Mouse (Mus musculus) kidney, embryonic 16.5 days (tissue): ENCODE results near the gene Dpy19l2. TPM values are rescaled to one million over a fixed set of nuclear protein-coding genes. Genes with fewer than 3 reads are reported as not detected.

Experiments
- ATAC-seq: fragments of 200-750 bp; cut with Nextera tagmentation; 2 replicates; pipeline ENCODE4 v1.8.0; 2017; ENCODE audit warnings: moderate TSS enrichment; ENCODE audit not compliant: low FRiP score, low TSS enrichment
- H3K27ac ChIP-seq: fragments of 300-500 bp; sonication (generic); 2 replicates; pipeline ENCODE4 v1.5.1; 2014; ENCODE audit warnings: low read length
- H3K27me3 ChIP-seq: fragments of 300-500 bp; sonication (generic); 2 replicates; pipeline ENCODE4 v1.6.1; 2014; ENCODE audit warnings: low read length, control low read depth, mixed read lengths; ENCODE audit not compliant: insufficient read depth
- H3K36me3 ChIP-seq: fragments of 300-500 bp; sonication (generic); 2 replicates; pipeline ENCODE4 v1.6.1; 2014; ENCODE audit warnings: low read length, control low read depth, mixed read lengths; ENCODE audit not compliant: insufficient read depth
- H3K4me1 ChIP-seq: fragments of 300-500 bp; sonication (generic); 2 replicates; pipeline ENCODE4 v1.6.1; 2014; ENCODE audit warnings: low read length, control low read depth, mixed read lengths; ENCODE audit not compliant: insufficient read depth
- H3K4me2 ChIP-seq: fragments of 300-500 bp; sonication (generic); replicated peaks from 2 replicates; pipeline ENCODE4 v1.6.1; 2014; ENCODE audit warnings: low read depth, low read length
- H3K4me3 ChIP-seq: fragments of 300-500 bp; sonication (generic); 2 replicates; pipeline ENCODE4 v1.5.1; 2014; ENCODE audit warnings: mild to moderate bottlenecking, low read length
- H3K9ac ChIP-seq: fragments of 300-500 bp; sonication (generic); replicated peaks from 2 replicates; pipeline ENCODE4 v1.6.1; 2014; ENCODE audit warnings: low read length
- H3K9me3 ChIP-seq: fragments of 300-500 bp; sonication (generic); 2 replicates; pipeline ENCODE4 v1.6.1; 2016; ENCODE audit warnings: low read length, control low read depth
- WGBS: fragments of 180-500 bp; shearing (Covaris S2); extraction: QIAGEN DNeasy Blood & Tissue Kit; methylation state at CpG from one replicate; pipeline ENCODE4 v1.1.7; 2014; 5-methylcytosine and 5-hydroxymethylcytosine counted together
- polyA plus RNA-seq: library from polyadenylated mRNA; unstranded; fragments of >200 nt; fragmentation: Nextera tagmentation; extraction: Ambion mirVana; gene quantifications from 2 replicates; pipeline ENCODE4 v1.2.1, GENCODE M21; 2015

The Dpy19l2 gene
- polyA plus RNA-seq, 1 experiment from 2014 or later: not detected

- H3K4me1 ChIP-seq: no peaks in the 10 kb centered on the region
- no peak for ATAC-seq
- no peak overlapping the region for H3K4me2 ChIP-seq
- H3K9ac ChIP-seq: no peak overlapping the region
- WGBS: 67% methylated on average over 9 of the region's 9 CpGs
- H3K27me3 ChIP-seq: no peaks in the 10 kb centered on the region
- no peaks in the 10 kb centered on the region for H3K9me3 ChIP-seq
- no peak overlapping the region for H3K4me3 ChIP-seq
- no peak overlapping the region for H3K27ac ChIP-seq
- no peaks in the 10 kb centered on the region for H3K36me3 ChIP-seq
Measured at GRCm38 (mm10) chr9:24513290-24514077, 182.6 kb downstream of the Dpy19l2 start.

GRCm38 (mm10) chr9:24512121-24512539, 184.0 kb downstream of the Dpy19l2 start:
- Histone ChIP-seq H3K4me2 (no peak overlapping the region), H3K36me3 (no peaks in the 10 kb centered on the region), H3K9me3 (no peaks in the 10 kb centered on the region), H3K4me1 (no peaks in the 10 kb centered on the region), H3K27me3 (no peaks in the 10 kb centered on the region), H3K4me3 (no peak overlapping the region), H3K27ac (no peak overlapping the region), H3K9ac (no peak overlapping the region)
- WGBS: 87% methylated on average over 5 of the region's 5 CpGs
- no peak for ATAC-seq

GRCm38 (mm10) chr9:24511371-24512120, 184.5 kb downstream of the Dpy19l2 start:
- Histone ChIP-seq H3K27me3 (no peaks in the 10 kb centered on the region), H3K9ac (no peak overlapping the region), H3K4me2 (no peak overlapping the region), H3K4me3 (no peak overlapping the region), H3K9me3 (no peaks in the 10 kb centered on the region), H3K36me3 (no peaks in the 10 kb centered on the region), H3K27ac (no peak overlapping the region), H3K4me1 (no peaks in the 10 kb centered on the region)
- WGBS: 79% methylated on average over 4 of the region's 4 CpGs
- no peak for ATAC-seq

- Histone ChIP-seq H3K4me1 (no peaks in the 10 kb centered on the region), H3K36me3 (no peaks in the 10 kb centered on the region), H3K27me3 (no peaks in the 10 kb centered on the region), H3K27ac (no peak overlapping the region), H3K4me2 (no peak overlapping the region), H3K9ac (no peak overlapping the region), H3K9me3 (no peaks in the 10 kb centered on the region), H3K4me3 (no peak overlapping the region)
- 72% methylated on average over 4 of the region's 4 CpGs for WGBS
- ATAC-seq: no peak
Measured at GRCm38 (mm10) chr9:24508880-24509279, 187.2 kb downstream of the Dpy19l2 start.

Other genes starting within 250 kb of the Dpy19l2 start
- 8.1 and 9.5 TPM in 2 replicates for gene Dpy19l1, start 193.2 kb downstream of the Dpy19l2 start, polyA plus RNA-seq
- not detected in 2 replicates for gene Cypt4, start 71.1 kb downstream of the Dpy19l2 start, polyA plus RNA-seq
- gene Tbx20, start 78.0 kb upstream of the Dpy19l2 start, polyA plus RNA-seq: 0.14 and 0.19 TPM in 2 replicates